Mouse (Mus musculus): ENCODE data around the gene DXBay18. TPM values are rescaled to one million over a fixed set of nuclear protein-coding genes. Genes with fewer than 3 reads are reported as not detected.
"Not testable (repeated sequence)": the region's sequence is repeated elsewhere in the genome, so short reads cannot be mapped to it uniquely, and the experiment has no call there.

The DXBay18 gene
- not detected for total RNA-seq (2021)

GRCm38 (mm10) chrX:73149350-73149749, at the start of gene DXBay18:
TSS of gene DXBay18 (minus strand) at chrX:73149450.
- intact Hi-C loops (cut with DNase I); DNase-seq (ENCODE audit: low spot score): not testable (repeated sequence)

GRCm38 (mm10) chrX:73191934-73192333, 42.7 kb upstream of the DXBay18 start, which contains the start of gene Xlr3b:
TSS of gene Xlr3b (plus strand) at chrX:73192207.
- intact Hi-C loops (cut with DNase I); DNase-seq (ENCODE audit: low spot score): not testable (repeated sequence)

- DNase-seq (ENCODE audit: low spot score); intact Hi-C loops (cut with DNase I): not testable (repeated sequence)
These were observed 27.6 kb upstream of the DXBay18 start, which contains the start of gene Spin2d for GRCm38 (mm10) chrX:73176889-73177288. TSS of gene Spin2d (minus strand) at chrX:73176989.

GRCm38 (mm10) chrX:73148496-73148895, 754 bp downstream of the DXBay18 start, which contains the start of gene Xlr5b:
TSS of gene Xlr5b (plus strand) at chrX:73148796.
- intact Hi-C loops (cut with DNase I): not testable (repeated sequence)

GRCm38 (mm10) chrX:73143218-73143618, 6.0 kb downstream of the DXBay18 start:
- intact Hi-C loops (cut with DNase I); DNase-seq (ENCODE audit: low spot score): not testable (repeated sequence)

More at GRCm38 (mm10) chrX:73148496-73148895, 754 bp downstream of the DXBay18 start, which contains the start of gene Xlr5b:
- DNase-seq (ENCODE audit: low spot score): not testable (repeated sequence)

- DNase-seq (ENCODE audit: low spot score); intact Hi-C loops (cut with DNase I): not testable (repeated sequence)
These were observed 26.1 kb downstream of the DXBay18 start for GRCm38 (mm10) chrX:73122859-73123829.

GRCm38 (mm10) chrX:73116747-73117146, 32.5 kb downstream of the DXBay18 start, which contains the start of gene Gm14685:
TSS of gene Gm14685 (plus strand) at chrX:73117047.
- DNase-seq (ENCODE audit: low spot score); intact Hi-C loops (cut with DNase I): not testable (repeated sequence)

- DNase-seq (ENCODE audit: low spot score): not testable (repeated sequence)
These were observed 52.2 kb downstream of the DXBay18 start, which contains the start of gene Xlr3a for GRCm38 (mm10) chrX:73096941-73097508. TSS of gene Xlr3a (minus strand) at chrX:73097095.

More at GRCm38 (mm10) chrX:73096941-73097508, 52.2 kb downstream of the DXBay18 start, which contains the start of gene Xlr3a:
- intact Hi-C loops (cut with DNase I): not testable (repeated sequence)

Other genes starting within 250 kb of the DXBay18 start
- gene Cetn2, start 231.0 kb downstream of the DXBay18 start, total RNA-seq (2021): 10 to 100 TPM; 25.7 to 29.3 TPM
- 1 to 10 TPM; 5.0 to 5.6 TPM for gene Nsdhl, start 230.9 kb downstream of the DXBay18 start, total RNA-seq (2021)
- gene Zfp185, start 162.1 kb downstream of the DXBay18 start, total RNA-seq (2021): 1 to 10 TPM; 1.2 to 1.9 TPM
- gene Pnma5, start 112.3 kb downstream of the DXBay18 start, total RNA-seq (2021): not detected
- not detected for gene Pnma3, start 84.7 kb downstream of the DXBay18 start, total RNA-seq (2021)
- gene Xlr4a, start 67.0 kb downstream of the DXBay18 start, total RNA-seq (2021): 1 to 10 TPM in 1 of 2 experiments, under 1 TPM in 1; 0.94 to 1.5 TPM
- gene Xlr3a, start 52.4 kb downstream of the DXBay18 start, total RNA-seq (2021): under 1 TPM; 0.44 to 0.67 TPM
- not detected for gene Gm14685, start 32.4 kb downstream of the DXBay18 start, total RNA-seq (2021)
- not detected for gene Xlr5b, start 654 bp downstream of the DXBay18 start, total RNA-seq (2021)
- gene Spin2d, start 27.5 kb upstream of the DXBay18 start, total RNA-seq (2021): not detected
- gene Xlr3b, start 42.8 kb upstream of the DXBay18 start, total RNA-seq (2021): 1 to 10 TPM in 1 of 2 experiments, under 1 TPM in 1; 0.60 to 1.3 TPM
- gene Xlr4b, start 64.9 kb upstream of the DXBay18 start, total RNA-seq (2021): under 1 TPM; 0.60 to 0.67 TPM
- gene F8a, start 78.8 kb upstream of the DXBay18 start, total RNA-seq (2021): 1 to 10 TPM; 6.9 to 7.5 TPM
- not detected for gene Xlr4c, start 93.7 kb upstream of the DXBay18 start, total RNA-seq (2021)
- gene Xlr3c, start 115.9 kb upstream of the DXBay18 start, total RNA-seq (2021): not detected
- gene Xlr5a, start 143.5 kb upstream of the DXBay18 start, total RNA-seq (2021): not detected
- not detected for gene Xlr5c, start 143.5 kb upstream of the DXBay18 start, total RNA-seq (2021)
- not detected for gene Gm45015, start 187.4 kb upstream of the DXBay18 start, total RNA-seq (2021)
- 1 to 10 TPM; 4.4 to 5.2 TPM for gene Zfp275, start 193.2 kb upstream of the DXBay18 start, total RNA-seq (2021)
- gene Gm18336, start 249.3 kb upstream of the DXBay18 start, total RNA-seq (2021): not detected